Mouse (Mus musculus): ENCODE data around the gene Wsb2.
"Not testable (repeated sequence)": the region's sequence is repeated elsewhere in the genome, so short reads cannot be mapped to it uniquely, and the experiment has no call there.

The Wsb2 gene

DNA sequence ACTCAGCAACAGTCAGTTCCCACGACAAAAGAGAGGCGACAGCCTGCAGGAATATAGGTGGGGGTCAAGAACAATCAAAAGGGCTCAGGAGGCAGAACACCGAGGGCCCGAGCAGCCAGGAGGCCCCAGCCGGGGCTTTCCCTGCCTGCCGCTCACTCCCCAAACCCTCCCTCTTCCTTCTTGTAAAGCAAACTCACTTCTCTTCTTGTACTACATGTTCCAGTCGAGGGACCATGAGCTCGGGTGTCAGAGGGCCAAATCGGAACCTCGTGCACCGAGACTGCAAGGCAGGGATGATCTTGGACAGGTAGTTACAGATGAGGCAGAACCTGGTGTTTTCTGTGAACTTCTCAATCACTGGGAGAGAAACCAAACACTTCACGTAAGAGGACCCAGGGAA lies 26.1 kb downstream of the Wsb2 start:
- no peak for DNase-seq (ENCODE audit: low read depth, low spot score)

DNA sequence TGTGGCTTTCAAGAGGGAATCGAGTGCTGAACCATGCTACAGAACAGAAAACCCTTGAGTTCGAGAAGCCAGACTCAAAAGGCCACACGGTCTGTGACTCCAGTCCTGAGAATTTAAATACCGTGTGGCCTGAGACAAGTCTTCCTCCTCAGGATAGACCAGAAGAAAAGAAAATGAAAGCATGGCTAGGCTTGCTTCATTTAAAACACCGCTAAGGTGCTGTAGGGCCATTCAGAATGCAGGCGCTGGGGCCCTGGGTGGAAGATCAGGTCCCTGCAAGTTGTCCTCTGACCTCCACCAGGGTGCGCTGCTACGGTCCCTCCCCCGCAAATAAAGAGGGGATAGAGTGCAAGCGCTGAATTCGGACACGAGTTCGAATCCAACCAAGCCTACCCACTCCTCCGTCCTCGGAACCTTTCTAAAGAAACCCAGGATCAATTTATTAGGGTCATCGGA lies 31.2 kb downstream of the Wsb2 start:
- peak; percentile 73 for DNase-seq (ENCODE audit: low read depth, low spot score)

DNA sequence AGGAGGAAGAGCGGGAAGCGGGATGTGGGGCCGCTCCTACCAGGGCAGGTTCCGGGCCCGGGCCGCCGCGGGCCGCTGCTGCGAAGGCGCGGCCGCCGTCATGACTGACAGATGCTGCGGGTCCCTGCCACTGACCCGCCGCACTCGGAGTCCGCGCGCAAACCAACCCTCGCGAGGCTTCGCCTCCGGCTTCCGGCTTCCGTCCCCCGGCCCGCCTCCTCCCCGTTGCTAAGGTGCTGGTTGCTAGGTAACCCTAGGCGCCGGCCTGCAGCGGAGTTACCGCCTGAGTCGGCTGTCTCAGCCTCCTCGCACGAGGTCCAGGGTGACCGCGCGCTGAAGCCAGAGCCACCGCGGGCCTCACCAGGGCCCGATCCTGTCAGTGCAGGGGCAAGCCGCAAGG lies 31.8 kb downstream of the Wsb2 start, which contains the start of gene Rfc5:
Gene Rfc5, minus strand, starts transcription at position 171 of the 400 bp plus-strand sequence.
- DNase-seq (ENCODE audit: low read depth, low spot score), result peak; percentile 97

DNA sequence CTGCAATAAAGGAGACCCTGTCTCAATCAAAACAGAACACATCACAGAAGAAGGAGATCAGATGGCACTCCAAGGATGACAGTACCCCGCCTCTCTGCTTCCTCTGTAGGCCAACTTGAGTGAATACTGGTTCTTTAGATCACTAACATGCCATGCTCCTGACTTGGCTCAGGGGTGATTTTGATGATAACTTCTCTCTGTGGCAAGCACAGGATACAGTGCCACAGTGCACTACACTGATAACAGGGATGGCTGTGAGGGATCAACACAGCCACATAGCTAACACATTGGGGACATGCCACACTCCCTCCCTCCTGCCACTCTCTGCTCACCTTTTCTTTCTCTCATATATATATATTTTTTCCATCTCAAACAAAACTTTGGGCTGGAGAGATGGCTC lies 33.8 kb downstream of the Wsb2 start:
- DNase-seq (ENCODE audit: low read depth, low spot score), result no peak

DNA sequence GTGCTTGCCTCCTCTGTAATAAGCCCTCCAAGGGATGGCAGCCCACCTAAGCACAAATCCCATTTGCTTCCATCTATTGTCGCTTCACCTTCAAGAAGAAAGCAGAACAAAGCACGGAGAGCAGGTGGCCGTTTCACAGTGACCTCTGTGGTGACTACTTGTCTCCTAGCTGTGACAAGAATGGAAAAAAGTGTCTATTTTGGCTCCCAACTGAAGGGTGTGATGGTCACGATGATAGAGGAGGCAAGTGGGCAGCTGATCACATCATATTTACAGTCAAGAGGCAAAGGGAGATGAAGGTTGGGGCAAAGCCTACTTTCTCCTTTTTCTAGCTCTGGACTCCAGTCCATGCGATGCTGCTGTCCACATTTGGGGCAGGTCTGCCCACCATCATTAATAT lies 38.7 kb downstream of the Wsb2 start:
- DNase-seq (ENCODE audit: low read depth, low spot score), result no peak

DNA sequence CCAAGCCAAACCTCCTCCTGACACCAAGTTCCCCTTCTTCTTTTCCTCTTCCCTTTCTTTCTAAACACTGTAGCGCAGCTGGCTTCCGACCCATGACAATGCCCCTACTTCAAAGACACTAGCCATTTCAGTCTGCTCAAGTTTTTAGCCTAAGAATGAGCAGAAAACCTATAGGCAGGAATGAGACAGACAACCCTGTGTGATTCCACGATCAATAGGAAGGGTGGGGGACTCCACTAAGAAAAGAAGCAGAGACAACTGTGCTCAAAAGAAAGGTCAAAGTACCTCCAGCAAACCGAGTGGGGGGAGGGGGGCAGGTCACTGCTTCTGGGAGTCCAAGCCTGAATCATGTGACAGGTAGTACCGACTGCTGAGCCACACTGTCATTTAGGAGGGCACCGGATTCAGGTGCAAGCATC lies 39.5 kb downstream of the Wsb2 start:
- DNase-seq (ENCODE audit: low read depth, low spot score), result no peak

DNA sequence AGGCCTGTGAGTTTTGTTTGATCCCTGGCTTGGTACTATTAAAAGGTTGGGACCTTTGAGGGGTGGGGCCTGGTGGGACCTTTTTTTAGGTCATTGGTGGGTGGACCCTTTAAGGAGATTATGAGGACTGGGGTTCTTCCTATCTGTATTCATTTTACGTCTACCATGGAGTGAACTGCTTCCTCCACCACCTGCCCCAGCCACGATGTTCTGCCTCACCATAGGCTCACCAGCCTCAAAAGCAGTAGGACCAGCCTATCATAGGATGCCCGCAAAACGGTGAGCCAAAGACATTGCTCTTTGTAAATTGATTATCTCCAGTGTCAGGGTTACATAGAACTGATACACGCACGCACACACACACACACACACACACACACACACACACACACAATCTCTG lies 40.3 kb downstream of the Wsb2 start:
- no peak for DNase-seq (ENCODE audit: low read depth, low spot score)

DNA sequence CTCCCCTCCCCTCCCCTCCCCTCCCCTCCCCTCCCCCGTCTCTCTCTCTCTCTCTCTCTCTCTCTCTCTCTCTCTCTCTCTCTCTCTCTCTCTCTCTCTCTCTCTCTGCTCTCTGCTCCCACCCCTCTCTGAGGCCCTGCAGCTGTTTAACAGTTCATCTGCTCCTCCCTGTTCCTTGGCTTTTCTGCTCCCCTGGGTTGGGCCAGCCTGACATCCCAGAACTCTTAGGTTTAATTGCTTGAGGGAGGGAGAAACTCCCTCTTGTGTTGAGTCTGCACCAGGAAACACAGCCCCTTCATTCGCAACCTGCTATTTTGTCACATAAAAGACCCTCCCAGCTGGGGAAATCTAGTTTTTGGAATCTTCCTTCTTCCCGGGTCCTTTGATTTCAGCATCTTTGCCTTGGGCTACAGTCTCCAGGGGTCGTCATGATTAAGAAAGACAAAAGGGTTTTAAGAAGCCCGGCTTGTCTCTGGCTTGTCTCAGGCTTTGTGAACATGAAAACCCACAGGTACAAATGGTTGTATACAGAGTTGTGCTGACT lies 41.0 kb downstream of the Wsb2 start:
- DNase-seq (ENCODE audit: low read depth, low spot score), result no peak

DNA sequence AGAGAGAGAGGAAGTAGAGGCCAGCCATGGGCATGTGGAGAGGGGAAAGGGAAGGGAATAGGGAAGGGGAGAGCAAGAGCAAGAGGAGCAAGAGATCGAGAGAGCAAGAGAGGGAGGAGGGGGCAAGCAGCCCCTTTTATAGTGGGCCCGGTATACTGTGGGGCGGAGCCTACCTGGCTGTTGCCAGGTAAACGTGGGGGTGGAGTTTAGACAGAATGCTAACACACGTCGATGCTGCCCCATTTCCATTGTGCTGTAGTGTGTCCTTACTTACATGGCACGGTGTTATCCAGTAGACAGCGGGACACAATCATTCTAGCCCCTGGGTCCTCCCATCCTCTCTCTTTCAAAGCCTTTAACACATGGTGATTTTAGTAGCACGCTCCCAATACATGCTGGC lies 42.2 kb downstream of the Wsb2 start:
- DNase-seq (ENCODE audit: low read depth, low spot score), result no peak

DNA sequence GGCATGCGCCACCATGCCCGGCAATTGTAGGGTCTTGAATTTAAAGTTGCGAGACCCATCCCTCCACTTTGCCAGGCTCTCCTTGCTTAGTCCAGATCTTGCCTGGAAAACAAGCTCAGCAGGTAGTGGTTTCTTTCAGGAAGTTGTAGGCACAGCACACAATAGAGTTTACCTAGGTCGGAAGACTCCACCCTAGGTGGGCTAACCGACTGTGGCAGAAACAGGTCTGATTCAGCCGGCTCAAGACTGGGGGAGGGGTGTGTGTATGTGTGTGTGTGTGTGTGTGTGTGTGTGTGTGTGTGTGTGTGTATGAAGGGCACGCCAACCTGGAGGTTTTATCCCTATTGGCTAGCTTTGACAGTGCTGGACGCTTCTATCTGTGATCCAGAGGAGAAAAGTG lies 46.5 kb downstream of the Wsb2 start:
- no peak for DNase-seq (ENCODE audit: low read depth, low spot score)

DNA sequence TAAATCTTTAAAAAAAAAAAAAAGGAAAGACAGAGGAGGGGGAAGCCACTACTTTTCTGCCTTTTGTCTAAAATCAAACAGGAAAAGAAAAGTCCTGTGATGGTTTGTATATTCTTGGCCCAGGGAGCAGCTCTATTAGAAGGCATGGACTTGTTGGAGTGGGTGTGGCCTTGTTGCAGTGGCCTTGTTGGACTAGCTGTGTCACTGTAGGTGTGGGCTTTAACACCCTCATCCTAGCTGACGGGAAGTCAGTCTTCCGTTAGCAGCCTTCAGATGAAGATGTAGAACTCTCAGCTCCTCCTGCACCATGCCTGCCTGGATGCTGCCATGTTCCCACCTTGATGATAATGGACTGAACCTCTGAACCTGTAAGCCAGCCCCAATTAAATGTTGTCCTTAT lies 47.6 kb downstream of the Wsb2 start:
- DNase-seq (ENCODE audit: low read depth, low spot score), result not testable (repeated sequence)

DNA sequence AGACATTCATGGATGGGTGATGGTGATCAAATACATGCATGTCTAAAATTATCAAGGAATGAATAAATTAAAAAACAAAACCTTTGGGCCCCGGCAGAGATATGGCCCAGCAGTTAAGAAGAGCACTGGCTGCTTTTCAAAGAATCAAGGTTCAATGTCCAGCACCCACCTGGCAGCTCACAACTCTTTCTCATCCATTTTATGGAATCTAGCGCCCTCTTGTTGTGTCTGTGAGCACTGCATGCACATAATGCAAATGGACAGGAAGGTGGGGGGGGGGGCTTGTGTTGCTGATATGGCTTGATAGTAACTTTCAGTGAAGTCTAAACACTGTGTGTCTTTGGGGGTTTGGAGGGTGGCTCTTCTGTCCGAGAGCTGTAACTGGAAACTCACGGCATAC lies 51.1 kb downstream of the Wsb2 start:
- peak; percentile 55 for DNase-seq (ENCODE audit: low read depth, low spot score)

DNA sequence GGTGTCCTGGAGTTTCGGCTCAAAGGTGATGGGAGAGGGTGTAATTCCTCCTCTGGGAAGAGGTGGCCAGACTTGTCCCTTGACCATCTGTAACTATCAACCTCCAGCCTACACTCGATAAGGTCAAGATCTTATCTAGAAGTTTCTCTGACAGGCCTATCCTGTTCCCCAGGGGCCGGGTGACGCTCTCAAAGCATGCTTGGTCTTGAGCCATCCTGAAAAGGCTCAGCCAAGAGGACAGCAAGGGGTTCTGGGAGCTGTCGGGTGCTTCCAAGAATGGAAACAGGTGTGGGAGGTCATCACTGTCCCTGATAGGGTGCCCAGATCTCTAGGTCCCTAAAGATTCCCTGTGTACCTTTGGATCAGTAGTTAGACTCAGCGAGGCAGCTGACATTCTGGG lies 52.3 kb downstream of the Wsb2 start:
- DNase-seq (ENCODE audit: low read depth, low spot score), result no peak

DNA sequence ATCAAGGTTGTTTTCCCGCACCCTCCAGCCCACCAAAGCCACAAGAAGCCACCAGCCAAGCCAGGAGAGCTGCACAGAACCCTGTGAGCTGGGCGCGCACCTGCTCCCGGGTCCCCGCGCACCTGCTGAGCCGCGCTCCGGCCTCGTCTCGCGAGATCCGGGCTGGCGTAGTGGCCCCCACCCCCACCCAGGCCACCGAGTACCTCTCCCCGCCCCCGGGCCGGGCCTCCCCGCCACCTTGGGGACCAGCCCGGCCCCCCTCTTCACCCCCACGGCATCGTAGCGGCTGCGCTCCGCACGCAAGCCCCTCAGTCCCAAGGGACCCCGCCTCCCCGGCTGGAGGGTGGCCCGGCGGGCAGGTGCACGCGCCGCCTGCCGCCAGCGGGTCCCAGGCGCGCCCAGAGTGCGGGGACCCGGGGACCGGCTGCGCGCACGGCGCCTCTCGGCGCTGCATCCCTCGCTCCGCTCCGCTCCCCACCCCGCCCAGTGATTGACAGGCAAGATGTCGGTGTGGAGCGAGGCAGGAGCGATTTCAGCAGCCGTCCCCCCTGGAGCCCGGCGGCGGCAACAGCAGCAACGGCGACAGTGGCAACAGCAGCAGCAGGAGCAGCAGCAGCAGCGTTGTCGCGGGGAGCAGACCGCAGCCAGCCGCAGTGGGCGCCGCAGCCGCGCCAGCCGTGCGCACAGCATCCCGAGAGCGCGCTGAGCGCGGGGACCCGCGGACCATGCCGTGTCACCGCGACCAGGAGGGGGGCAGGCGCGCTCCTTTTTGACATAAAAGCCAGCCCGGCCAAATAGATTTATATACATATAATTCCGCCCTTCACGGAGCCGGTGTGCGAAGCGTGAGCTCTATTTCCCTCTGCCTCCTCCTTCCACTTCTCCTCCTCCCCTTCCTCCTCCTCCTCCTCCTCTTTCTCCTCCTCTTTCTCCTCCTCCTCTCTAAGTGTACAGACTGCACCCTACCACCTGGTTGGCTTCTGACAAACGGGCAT lies 56.7 kb downstream of the Wsb2 start, which contains the start of gene Ksr2:
Gene Ksr2, plus strand, starts transcription at position 494 of the 995 bp plus-strand sequence.
- DNase-seq (ENCODE audit: low read depth, low spot score), result peak; percentile 92

DNA sequence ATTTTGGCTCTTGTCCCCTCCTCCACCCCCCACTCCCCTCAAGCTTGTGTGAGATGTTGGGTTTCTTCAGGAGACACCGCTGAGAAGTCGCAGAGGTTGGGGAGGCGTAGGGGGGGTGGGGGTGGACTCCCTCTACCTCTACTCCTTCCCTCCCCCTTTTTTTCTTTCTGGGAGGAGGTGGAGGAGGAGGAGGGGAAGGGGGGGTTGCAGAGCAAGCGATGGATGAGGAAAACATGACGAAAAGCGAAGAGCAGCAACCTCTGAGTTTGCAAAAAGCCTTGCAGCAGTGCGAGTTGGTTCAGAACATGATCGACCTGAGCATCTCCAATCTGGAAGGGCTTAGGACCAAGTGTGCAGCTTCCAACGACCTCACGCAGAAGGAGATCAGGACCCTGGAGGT lies 57.5 kb downstream of the Wsb2 start:
- peak; percentile 75 for DNase-seq (ENCODE audit: low read depth, low spot score)

DNA sequence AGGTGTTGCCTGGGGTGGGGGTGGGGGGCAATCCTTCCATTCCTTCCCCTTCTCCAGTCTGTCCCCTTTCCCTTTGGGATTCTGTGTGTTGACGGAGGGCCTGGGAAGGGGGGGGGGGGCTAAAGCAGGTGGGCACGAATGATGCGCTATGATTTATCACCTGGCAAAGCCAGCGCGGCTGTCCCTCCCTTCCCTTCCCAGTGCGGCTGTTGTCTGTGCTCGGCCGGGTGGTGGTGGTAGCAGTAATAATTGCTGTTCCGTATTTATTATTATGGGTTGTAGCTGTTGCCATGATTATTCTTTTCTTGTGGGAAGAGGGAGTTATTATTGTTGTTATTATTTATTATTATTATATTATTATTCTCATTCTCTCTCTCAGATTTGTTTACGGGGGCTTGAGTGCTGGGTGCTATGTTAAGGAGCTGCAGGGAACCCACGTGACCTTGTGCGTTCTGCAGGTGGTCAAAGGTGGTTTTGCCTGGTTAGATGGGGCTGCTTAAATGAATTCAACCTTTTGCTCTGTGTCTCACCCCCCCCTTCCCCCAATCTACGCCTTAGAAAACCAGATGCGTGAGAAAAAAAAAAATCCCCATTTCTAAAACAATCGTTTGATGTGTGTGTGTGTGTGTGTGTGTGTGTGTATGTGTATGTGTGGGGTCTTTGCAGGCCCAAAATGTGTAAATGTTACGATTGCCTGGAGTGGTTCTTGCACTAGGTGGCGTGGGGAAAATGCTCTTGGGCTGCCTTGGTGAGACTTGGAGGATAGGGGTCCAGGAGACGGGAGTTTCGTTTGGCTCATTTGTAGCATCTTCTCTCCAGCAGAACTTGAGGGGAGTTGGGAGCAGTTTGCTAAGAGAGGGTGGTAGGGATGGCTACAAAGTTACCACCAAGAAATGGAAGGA lies 58.2 kb downstream of the Wsb2 start:
- DNase-seq (ENCODE audit: low read depth, low spot score), result peak; percentile 72

DNA sequence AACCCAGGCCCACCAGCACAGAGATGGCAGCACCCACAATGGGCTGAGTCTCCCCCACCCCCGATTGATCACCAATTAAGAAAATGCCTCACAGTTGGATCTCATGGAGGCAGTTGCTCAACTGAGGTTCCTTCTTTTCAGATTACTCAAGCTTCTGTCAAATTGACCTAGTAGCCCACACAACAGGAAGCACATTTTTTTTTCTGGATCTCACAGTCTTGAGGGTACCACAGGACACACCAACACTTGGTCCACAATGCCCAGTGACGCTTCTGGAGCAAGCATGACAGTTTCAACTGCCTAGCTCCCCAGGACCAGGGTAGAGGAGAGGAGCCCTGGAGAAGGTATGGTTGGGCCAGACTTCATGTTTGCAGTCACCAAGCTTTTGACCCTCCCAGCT lies 60.3 kb downstream of the Wsb2 start:
- DNase-seq (ENCODE audit: low read depth, low spot score), result no peak

Data from brain, adult 2 months (tissue).